Mouse (Mus musculus): ENCODE measurements around the gene Apeh. TPM values are rescaled to one million over a fixed set of nuclear protein-coding genes. Genes with fewer than 3 reads are reported as not detected.

Apeh gene
- polyA plus RNA-seq, 1 experiment from 2014 or later, result 60.9 TPM

DNA sequence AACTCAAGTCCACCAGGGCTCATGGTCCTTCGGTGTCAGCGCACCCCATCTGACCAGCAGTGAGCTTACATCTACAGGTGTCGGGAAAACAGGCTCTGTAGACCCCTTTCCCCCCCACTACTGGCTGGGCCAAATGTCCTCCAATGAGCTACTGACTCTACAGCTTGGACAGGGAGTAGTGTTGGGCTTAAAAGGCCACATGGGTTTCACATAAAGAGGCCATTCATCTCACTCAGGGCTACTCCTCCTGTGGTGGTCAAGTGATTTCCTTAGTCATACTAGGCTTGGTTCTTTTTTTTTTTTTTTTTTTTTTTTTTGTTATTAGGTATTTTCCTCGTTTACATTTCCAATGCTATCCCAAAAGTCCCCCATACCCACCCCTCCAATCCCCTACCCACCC, 29.5 kb upstream of the Apeh start:
- H3K9me3 ChIP-seq (ENCODE audit: control insufficient read depth, low read length), result no peaks in the 10 kb centered on the region
- no peak overlapping the region for H3K9ac ChIP-seq (ENCODE audit: low read depth, low read length)
- H3K4me3 ChIP-seq (ENCODE audit: low read length), result no peak overlapping the region
- no peaks in the 10 kb centered on the region for H3K4me1 ChIP-seq (ENCODE audit: control insufficient read depth, insufficient read depth, low read depth, low read length)
- no peaks in the 10 kb centered on the region for H3K27me3 ChIP-seq (replicated peaks; ENCODE audit: control insufficient read depth, insufficient read depth, low read length)
- no peak overlapping the region for H3K4me2 ChIP-seq (ENCODE audit: low read length)
- H3K27ac ChIP-seq (ENCODE audit: low read depth, low read length), result no peak overlapping the region
- 88% methylated on average over 4 of the region's 4 CpGs for WGBS
- no peaks in the 10 kb centered on the region for H3K36me3 ChIP-seq (ENCODE audit: control insufficient read depth, insufficient read depth, low read length)
- ATAC-seq, result no peak

DNA sequence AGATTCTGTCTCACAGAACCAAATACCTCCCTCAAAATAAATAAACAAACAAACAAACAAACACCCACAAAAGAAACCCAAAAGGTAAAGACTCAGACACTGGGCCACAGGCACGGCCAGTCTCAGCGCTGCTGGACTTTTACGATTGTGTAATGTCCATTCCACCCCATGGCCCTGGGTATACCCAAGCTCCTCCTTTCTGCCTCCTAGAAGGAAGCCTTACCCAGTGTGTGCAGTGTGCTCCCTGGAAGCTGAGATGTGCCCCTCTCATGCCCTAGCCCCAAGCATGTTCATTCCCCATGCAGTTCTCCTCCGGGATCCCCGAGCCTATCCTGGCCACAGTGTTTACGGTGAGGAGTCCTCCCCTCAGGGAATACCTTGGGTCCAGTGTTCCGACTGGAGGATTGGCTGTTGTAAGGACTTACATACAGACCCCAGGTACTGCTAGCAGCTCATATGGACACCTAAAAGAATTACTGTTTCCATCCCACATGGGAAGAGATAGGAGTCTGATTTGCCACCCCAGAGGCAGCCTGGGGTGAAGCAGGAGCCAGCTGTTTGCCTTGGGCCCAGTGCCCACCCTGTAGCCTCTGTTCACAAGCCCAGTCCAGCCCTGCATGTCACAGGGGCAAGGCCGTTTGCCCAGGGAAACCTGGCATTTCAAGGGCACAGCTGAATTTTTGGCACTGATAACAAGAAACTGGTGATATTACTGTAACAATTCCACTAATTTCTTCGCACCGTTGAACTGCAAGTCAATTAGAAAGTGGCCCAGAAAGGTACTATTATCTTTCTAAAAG, 27.0 kb upstream of the Apeh start:
- no peak overlapping the region for H3K4me3 ChIP-seq (ENCODE audit: low read length)
- no peaks in the 10 kb centered on the region for H3K9me3 ChIP-seq (ENCODE audit: control insufficient read depth, low read length)
- H3K9ac ChIP-seq (ENCODE audit: low read depth, low read length), result no peak overlapping the region
- H3K4me2 ChIP-seq (ENCODE audit: low read length), result no peak overlapping the region
- 87% methylated on average over 10 of the region's 10 CpGs for WGBS
- H3K36me3 ChIP-seq (ENCODE audit: control insufficient read depth, insufficient read depth, low read length), result 0 out of 2 replicates have a peak, but pooled peaks cover 5% of the 10 kb centered on the region
- ATAC-seq, result no peak
- H3K4me1 ChIP-seq (ENCODE audit: control insufficient read depth, insufficient read depth, low read depth, low read length), result no peaks in the 10 kb centered on the region
- no peak overlapping the region for H3K27ac ChIP-seq (ENCODE audit: low read depth, low read length)
- no peaks in the 10 kb centered on the region for H3K27me3 ChIP-seq (replicated peaks; ENCODE audit: control insufficient read depth, insufficient read depth, low read length)

DNA sequence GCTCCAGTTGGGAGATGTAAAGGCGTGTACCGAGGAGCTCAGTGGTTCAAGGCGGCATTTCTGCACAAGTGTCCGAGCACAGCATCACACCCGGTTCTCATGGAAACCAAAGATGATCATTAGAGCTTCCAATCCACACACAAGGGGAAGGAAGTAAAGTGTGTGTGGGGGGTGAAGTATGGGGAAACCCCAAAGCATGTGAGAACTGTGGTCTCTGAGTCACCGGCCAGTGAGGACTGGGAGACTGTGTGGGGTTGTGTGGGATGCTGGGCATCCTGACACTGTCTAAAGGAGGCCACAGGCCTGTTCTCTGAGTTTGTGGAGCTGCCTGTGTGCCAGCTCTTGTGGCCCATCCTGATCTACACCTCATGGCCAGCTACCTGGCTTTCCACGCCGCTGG, 26.3 kb upstream of the Apeh start:
- no peaks in the 10 kb centered on the region for H3K9me3 ChIP-seq (ENCODE audit: control insufficient read depth, low read length)
- no peaks in the 10 kb centered on the region for H3K27me3 ChIP-seq (replicated peaks; ENCODE audit: control insufficient read depth, insufficient read depth, low read length)
- H3K36me3 ChIP-seq (ENCODE audit: control insufficient read depth, insufficient read depth, low read length), result peaks cover 5% of the 10 kb centered on the region; the same call in 1 of the 2 replicates
- ATAC-seq, result no peak
- no peak overlapping the region for H3K9ac ChIP-seq (ENCODE audit: low read depth, low read length)
- H3K4me2 ChIP-seq (ENCODE audit: low read length), result no peak overlapping the region
- H3K4me1 ChIP-seq (ENCODE audit: control insufficient read depth, insufficient read depth, low read depth, low read length), result no peaks in the 10 kb centered on the region
- H3K27ac ChIP-seq (ENCODE audit: low read depth, low read length), result no peak overlapping the region
- no peak overlapping the region for H3K4me3 ChIP-seq (ENCODE audit: low read length)
- 92% methylated on average over 8 of the region's 8 CpGs for WGBS

DNA sequence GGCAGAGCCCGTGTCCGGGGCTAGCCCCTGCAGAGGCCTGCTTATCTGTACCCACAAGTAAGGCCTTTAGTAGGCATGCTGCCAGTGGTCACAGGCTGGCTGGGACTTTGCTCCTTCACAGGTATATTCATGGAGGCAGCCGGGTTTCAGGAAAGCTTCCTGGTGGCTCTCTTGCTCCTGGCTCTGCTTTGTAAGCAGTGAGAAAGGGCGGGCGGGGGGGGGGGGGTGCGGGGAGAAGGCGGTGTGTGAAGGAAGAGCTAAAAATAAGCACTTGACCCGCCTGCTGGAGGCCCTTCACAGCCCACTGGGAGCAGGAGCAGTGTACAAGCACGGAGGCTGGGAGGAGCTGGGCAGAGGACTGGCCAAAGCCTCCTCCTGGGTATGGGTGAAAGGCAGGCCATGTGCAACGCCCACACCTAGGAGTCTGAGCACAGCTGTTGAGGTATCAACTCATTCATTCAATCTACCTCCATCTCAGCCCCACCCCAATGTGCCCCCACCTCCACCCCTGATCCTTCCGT, 25.5 kb upstream of the Apeh start:
- no peak overlapping the region for H3K27ac ChIP-seq (ENCODE audit: low read depth, low read length)
- H3K27me3 ChIP-seq (replicated peaks; ENCODE audit: control insufficient read depth, insufficient read depth, low read length), result no peaks in the 10 kb centered on the region
- WGBS, result 62% methylated on average over 11 of the region's 11 CpGs
- no peaks in the 10 kb centered on the region for H3K9me3 ChIP-seq (ENCODE audit: control insufficient read depth, low read length)
- H3K9ac ChIP-seq (ENCODE audit: low read depth, low read length), result no peak overlapping the region
- ATAC-seq, result no peak
- H3K36me3 ChIP-seq (ENCODE audit: control insufficient read depth, insufficient read depth, low read length), result peaks cover 10% of the 10 kb centered on the region
- no peak overlapping the region for H3K4me2 ChIP-seq (ENCODE audit: low read length)
- H3K4me3 ChIP-seq (ENCODE audit: low read length), result no peak overlapping the region
- no peaks in the 10 kb centered on the region for H3K4me1 ChIP-seq (ENCODE audit: control insufficient read depth, insufficient read depth, low read depth, low read length)

DNA sequence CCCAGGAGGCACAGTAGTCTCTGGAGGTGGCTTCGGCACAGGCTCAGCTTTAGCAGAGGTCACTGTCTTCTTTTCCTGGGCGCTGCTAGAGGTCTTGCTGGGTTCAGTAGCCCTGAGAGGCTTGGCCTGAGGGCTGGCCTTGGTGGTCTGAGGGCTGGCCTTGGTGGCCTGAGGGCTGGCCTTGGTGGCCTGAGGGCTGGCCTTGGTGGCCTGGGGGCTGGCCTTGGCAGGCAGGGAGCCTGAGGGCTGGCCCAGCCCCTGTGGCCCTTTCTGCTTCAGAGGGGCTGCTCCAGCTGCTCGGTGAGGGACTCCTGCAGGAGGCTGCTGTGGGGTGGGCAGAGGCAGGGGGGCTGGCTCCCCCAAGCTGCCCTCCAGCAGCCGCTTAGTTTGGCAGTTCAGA, 22.7 kb upstream of the Apeh start:
- H3K9ac ChIP-seq (ENCODE audit: low read depth, low read length), result no peak overlapping the region
- no peak overlapping the region for H3K27ac ChIP-seq (ENCODE audit: low read depth, low read length)
- H3K4me2 ChIP-seq (ENCODE audit: low read length), result no peak overlapping the region
- ATAC-seq, result no peak
- WGBS, result 64% methylated on average over 4 of the region's 4 CpGs
- no peaks in the 10 kb centered on the region for H3K27me3 ChIP-seq (replicated peaks; ENCODE audit: control insufficient read depth, insufficient read depth, low read length)
- peaks cover 29% of the 10 kb centered on the region for H3K36me3 ChIP-seq (ENCODE audit: control insufficient read depth, insufficient read depth, low read length)
- H3K4me3 ChIP-seq (ENCODE audit: low read length), result no peak overlapping the region
- H3K9me3 ChIP-seq (ENCODE audit: control insufficient read depth, low read length), result no peaks in the 10 kb centered on the region
- H3K4me1 ChIP-seq (ENCODE audit: control insufficient read depth, insufficient read depth, low read depth, low read length), result no peaks in the 10 kb centered on the region

DNA sequence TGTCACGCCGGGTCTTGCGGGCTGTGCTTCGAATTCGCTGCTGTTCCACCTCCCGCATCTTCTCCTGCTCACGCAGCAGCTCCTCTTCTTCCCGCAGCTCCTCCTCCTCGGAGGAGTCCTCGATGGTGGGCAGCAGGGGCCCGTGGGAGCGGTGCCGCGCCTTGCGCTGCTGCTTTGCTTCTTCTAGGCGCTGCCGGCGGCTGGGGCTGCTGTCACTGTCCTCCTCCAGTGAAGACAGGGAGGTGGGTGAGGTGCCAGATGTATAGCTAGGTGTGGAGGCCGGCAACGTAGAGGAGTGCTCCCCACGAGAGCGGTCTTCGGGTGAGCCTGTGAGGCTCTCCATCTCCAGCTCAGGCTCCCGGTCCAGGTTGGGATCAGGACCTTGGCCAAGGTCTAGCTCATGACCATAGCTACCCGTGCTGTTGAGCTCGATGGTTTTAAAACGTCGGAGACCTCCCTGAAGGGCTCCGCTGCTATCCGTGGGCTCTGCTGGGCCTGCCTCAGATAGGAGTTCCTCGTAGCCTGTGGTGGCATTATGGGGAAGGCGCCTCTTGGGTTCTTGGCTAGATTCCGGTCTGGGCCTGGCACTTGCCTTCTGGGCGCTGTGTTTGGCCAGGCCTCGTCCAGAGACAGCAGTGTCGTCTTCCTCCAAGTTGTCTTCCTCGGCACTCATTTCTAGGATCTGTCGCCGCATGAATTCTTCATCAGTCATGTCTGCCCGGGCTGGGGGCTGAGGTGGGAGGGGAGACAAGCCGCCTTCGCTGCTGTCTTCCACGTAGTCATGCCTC, 21.1 kb upstream of the Apeh start:
- Histone ChIP-seq H3K4me1 (ENCODE audit: control insufficient read depth, insufficient read depth, low read depth, low read length) (peaks cover 9% of the 10 kb centered on the region), H3K9me3 (ENCODE audit: control insufficient read depth, low read length) (no peaks in the 10 kb centered on the region), H3K4me2 (ENCODE audit: low read length) (no peak overlapping the region), H3K36me3 (ENCODE audit: control insufficient read depth, insufficient read depth, low read length) (peaks cover 31% of the 10 kb centered on the region), H3K4me3 (ENCODE audit: low read length) (no peak overlapping the region), H3K27ac (ENCODE audit: low read depth, low read length) (no peak overlapping the region), H3K9ac (ENCODE audit: low read depth, low read length) (no peak overlapping the region), H3K27me3 (replicated peaks; ENCODE audit: control insufficient read depth, insufficient read depth, low read length) (no peaks in the 10 kb centered on the region)
- ATAC-seq, result no peak
- WGBS, result 76% methylated on average over 43 of the region's 43 CpGs

DNA sequence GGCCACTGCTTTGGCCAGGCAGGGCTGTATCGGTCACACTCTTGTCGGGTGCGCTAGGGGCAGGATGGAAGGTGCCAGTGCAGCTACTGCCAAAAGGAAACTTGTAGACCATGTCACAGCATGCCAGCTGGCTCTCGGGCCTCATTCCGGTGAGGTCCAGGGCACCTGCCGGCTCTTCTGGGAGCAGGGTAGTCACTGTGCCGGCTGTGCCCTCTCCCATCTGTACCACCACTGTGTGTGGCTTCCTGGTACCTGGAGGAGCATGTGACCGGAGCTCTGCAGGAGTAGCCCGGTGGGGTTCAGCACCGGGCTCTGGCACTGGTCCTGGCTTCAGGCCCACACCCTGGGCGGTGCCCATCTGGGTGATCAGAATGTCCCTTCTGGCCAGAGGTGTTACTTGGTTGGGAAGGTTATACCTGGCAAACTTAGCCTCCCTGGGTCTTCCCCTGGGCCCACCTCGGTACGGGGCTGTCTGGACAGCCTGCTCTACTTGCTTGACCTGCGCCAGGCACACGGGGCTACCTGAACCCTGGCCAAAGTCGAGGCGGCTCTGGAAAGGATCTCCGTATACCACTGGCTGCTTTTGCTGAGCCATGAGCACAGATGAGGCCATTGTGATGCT, 18.4 kb upstream of the Apeh start:
- WGBS, result 84% methylated on average over 18 of the region's 18 CpGs
- H3K9me3 ChIP-seq (ENCODE audit: control insufficient read depth, low read length), result no peaks in the 10 kb centered on the region
- peaks cover 31% of the 10 kb centered on the region for H3K36me3 ChIP-seq (ENCODE audit: control insufficient read depth, insufficient read depth, low read length)
- H3K27ac ChIP-seq (ENCODE audit: low read depth, low read length), result no peak overlapping the region
- ATAC-seq, result no peak
- H3K27me3 ChIP-seq (replicated peaks; ENCODE audit: control insufficient read depth, insufficient read depth, low read length), result no peaks in the 10 kb centered on the region
- H3K4me2 ChIP-seq (ENCODE audit: low read length), result no peak overlapping the region
- H3K9ac ChIP-seq (ENCODE audit: low read depth, low read length), result no peak overlapping the region
- H3K4me3 ChIP-seq (ENCODE audit: low read length), result no peak overlapping the region
- peaks cover 9% of the 10 kb centered on the region for H3K4me1 ChIP-seq (ENCODE audit: control insufficient read depth, insufficient read depth, low read depth, low read length)

DNA sequence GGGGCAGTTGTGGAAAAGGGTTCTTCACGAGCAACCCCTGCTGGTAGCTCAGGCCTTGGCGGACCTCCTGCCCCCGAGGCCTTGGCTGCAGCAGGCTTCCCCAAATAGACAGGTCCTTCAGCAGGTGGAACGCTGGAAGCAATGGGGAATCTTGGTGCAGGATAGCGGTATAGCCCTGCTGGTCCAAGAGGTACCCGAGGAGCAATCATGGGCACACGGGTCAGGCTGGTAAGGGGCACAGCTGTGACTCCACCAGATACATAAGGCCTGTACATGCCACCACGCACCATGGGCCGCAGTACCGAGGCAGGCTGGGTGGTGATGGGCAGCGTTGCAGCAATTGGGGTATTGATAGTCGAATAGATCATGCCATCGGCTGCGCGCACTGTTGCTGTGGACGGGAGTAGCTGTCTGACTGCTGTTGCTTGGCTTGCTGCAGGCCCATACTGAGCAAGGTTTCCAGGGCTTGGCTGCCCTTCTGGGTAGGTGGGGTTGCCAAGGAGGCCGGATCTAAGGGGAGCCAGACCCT, 17.3 kb upstream of the Apeh start:
- H3K36me3 ChIP-seq (ENCODE audit: control insufficient read depth, insufficient read depth, low read length), result peaks cover 28% of the 10 kb centered on the region
- H3K27me3 ChIP-seq (replicated peaks; ENCODE audit: control insufficient read depth, insufficient read depth, low read length), result no peaks in the 10 kb centered on the region
- no peaks in the 10 kb centered on the region for H3K9me3 ChIP-seq (ENCODE audit: control insufficient read depth, low read length)
- no peak overlapping the region for H3K4me3 ChIP-seq (ENCODE audit: low read length)
- peaks cover 9% of the 10 kb centered on the region for H3K4me1 ChIP-seq (ENCODE audit: control insufficient read depth, insufficient read depth, low read depth, low read length)
- 70% methylated on average over 17 of the region's 17 CpGs for WGBS
- H3K4me2 ChIP-seq (ENCODE audit: low read length), result peak overlapping the region; percentile 44
- no peak overlapping the region for H3K27ac ChIP-seq (ENCODE audit: low read depth, low read length)
- ATAC-seq, result no peak
- H3K9ac ChIP-seq (ENCODE audit: low read depth, low read length), result peak overlapping the region; percentile 43
